Mouse (Mus musculus): ENCODE measurements around the gene Fetub. TPM values are rescaled to one million over a fixed set of nuclear protein-coding genes. Genes with fewer than 3 reads are reported as not detected.

Fetub gene
- total RNA-seq, 2 experiments from 2014 or later, result 0.25 TPM; not detected in 1

DNA sequence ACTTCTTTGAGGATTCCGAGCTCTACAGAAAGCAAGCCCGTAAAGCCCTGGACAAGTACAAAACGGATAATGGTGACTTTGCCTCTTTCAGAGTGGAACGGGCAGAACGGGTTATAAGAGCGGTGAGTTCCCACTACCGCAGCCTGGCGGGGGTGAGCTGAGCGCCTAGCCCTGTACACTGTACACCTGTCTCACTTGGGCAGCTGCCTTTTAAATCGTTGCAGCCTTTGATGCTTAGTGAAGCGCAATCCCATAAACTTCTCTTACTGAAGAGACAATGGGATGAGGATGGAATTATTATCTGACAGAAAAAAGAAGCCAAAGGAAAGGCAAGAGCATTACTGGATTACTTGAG is 37.9 kb downstream of the Fetub start:
- DNase-seq (ENCODE audit: extremely low spot score in 1 of 2, low spot score in 1 of 2), result no peak

DNA sequence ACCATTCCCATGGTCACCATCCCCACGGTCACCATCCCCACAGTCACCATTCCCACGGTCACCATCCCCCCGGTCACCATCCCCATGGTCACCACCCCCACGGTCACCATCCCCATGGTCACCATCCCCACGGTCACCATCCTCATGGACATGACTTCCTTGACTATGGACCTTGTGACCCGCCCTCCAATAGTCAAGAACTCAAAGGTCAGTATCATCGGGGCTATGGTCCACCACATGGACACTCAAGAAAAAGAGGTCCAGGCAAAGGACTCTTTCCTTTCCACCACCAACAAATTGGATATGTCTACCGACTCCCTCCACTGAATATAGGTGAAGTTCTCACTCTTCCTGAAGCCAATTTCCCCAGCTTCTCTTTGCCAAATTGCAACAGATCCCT is 42.9 kb downstream of the Fetub start:
- DNase-seq (ENCODE audit: extremely low spot score in 1 of 2, low spot score in 1 of 2), result no peak

DNA sequence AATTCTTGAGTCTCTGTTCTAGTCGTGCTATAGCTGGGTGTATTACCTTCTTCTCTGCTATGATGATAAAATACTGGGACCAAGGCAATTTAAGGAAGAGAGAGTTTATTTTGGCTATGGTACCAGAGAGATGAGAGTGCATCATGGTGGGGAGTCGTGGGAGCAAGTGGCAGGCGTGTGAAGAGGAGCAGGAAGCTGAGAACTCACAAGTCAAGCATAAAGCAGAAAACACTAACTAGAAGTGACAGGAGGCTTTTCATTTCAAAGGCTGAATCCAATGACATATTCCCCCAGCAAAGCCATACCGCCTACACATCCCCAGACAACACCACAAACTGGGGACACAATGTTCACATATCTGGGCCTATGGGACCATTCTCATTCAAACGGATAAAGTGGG is 44.1 kb downstream of the Fetub start:
- DNase-seq (ENCODE audit: extremely low spot score in 1 of 2, low spot score in 1 of 2), result no peak

DNA sequence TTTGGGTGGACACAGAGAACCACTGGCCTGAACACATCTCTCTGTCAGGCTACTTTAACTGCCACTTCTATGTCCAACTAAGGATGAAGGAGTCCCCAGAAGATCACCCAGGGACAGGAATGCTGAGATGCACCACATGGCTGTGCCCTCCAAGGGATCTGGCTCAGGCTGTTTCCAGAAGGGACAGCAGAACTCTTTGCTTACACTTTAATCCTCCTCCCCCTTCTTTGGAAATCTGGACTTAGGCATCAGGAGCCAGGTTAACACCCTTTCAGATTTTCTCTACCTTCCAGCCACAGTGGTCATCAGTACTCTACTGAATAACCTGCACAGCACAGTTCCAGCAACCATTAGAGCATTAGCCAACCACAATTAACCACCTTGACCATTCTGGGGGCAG is 45.2 kb downstream of the Fetub start:
- no peak for DNase-seq (ENCODE audit: extremely low spot score in 1 of 2, low spot score in 1 of 2)

DNA sequence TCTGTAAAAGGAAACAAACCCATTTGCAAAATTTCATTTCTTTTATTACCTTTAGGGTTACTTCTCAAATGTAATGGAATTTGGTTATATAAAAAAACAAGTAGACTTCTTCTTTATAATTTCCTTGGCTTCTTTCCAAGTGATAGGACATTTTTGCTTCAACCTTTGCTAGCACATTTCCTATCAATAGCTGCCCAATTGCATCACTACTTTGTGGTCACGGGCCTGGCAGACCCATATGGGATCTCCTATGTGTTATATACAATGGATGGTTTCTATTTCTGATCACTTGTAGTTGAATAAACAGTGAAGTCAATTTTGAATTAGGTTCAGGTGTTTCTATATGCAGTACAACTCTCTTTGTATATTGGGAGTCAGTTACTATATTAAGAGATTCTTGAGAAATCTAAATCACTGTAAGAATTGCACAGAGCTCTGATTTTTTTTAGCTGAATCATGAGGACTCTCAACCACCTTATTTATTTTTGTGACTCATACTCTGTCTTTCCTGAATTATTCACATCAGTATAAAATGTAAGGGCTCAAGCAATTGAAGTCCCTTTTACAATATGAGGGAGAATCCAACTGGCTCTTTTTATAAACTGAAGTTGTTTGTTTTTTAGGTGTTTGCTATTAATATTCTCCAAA is 49.4 kb downstream of the Fetub start:
- no peak for DNase-seq (ENCODE audit: extremely low spot score in 1 of 2, low spot score in 1 of 2)

Other genes starting within 250 kb of the Fetub start
- not detected for gene Crygs, start 106.8 kb upstream of the Fetub start, total RNA-seq (2021)
- 10 to 100 TPM; 13.7 to 14.6 TPM for gene Tbccd1, start 60.7 kb upstream of the Fetub start, total RNA-seq (2021)
- 10 to 100 TPM; 71.1 to 71.7 TPM for gene Dnajb11, start 60.5 kb upstream of the Fetub start, total RNA-seq (2021)
- not detected for gene Ahsg, start 27.1 kb upstream of the Fetub start, total RNA-seq (2021)
- gene Hrg, start 32.7 kb downstream of the Fetub start, total RNA-seq (2021), result not detected
- gene Kng2, start 111.1 kb downstream of the Fetub start, total RNA-seq (2021), result not detected
- not detected for gene Kng1, start 139.5 kb downstream of the Fetub start, total RNA-seq (2021)
- gene Eif4a2, start 189.1 kb downstream of the Fetub start, total RNA-seq (2021), result 100 to 1,000 TPM; 898 to 914 TPM
- 1 to 10 TPM; 4.8 TPM for gene Rfc4, start 209.4 kb downstream of the Fetub start, total RNA-seq (2021)
- gene Adipoq, start 228.2 kb downstream of the Fetub start, total RNA-seq (2021), result not detected